Mouse (Mus musculus) bone marrow, adult 2 months (tissue): ENCODE measurements around the gene Tspyl3.

ENCODE experiments used
- CTCF ChIP-seq: fragments of 200-500 bp; IDR thresholded peaks from 2 replicates; pipeline ENCODE4 v1.5.1; 2011; ENCODE audit warnings: low read length, control low read depth; ENCODE audit not compliant: control insufficient read depth, insufficient read depth
- POLR2A ChIP-seq: fragments of 200-500 bp; IDR thresholded peaks from 2 replicates; pipeline ENCODE4 v1.6.1; 2011; ENCODE audit warnings: low read depth, mild to moderate bottlenecking, control low read depth, low read length, borderline replicate concordance; ENCODE audit not compliant: control insufficient read depth

DNA sequence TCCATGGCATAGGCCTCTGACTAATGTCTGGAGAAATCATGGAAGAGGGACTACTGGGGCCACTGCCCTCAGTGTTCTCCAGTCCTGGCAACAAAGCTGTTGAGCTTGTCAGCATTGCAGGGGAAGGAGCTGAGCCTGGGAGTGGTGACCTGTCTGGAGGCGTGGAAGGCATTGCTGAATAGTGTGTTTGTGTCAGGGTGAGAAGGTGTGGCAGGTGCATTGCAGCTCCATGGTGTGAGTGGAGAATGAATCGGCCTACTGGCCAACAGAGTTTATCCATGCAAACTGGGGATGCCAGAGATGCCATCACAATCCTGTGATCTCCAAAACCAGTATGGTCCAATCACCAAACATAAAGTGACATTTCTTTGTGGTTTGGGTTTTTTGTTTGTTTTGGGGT is 31.4 kb upstream of the Tspyl3 start:
- TF ChIP-seq CTCF, result no peak
- TF ChIP-seq POLR2A, result no peak
